Mouse (Mus musculus): ENCODE data around the gene A830005F24Rik. TPM values are rescaled to one million over a fixed set of nuclear protein-coding genes. Genes with fewer than 3 reads are reported as not detected.

A830005F24Rik gene
- total and polyA plus RNA-seq, 3 experiments = 1.8 to 2.8 (median 2.7) TPM

- no peak overlapping the region for H3K27ac ChIP-seq (ENCODE audit: insufficient read depth, low read depth)
- H3K4me2 ChIP-seq (ENCODE audit: insufficient read depth, low read depth, poor library complexity, severe bottlenecking) = no peak overlapping the region
- H3K36me3 ChIP-seq (replicated peaks in 1 of 2; ENCODE audit: control insufficient read depth in 1 of 2, insufficient read depth in 1 of 2, low read length in 1 of 2) = peaks cover 32 to 78% of the 10 kb centered on the region in 2 experiments
- H3K4me3 ChIP-seq (replicated peaks in 1 of 3; ENCODE audit: low read depth in 2 of 3, low read length in 2 of 3, poor library complexity in 1 of 3) = no peak overlapping the region
- dilution Hi-C loops (cut with MboI; ENCODE audit: extremely low pct_ligation_motif_present, extremely low pct_unique_long_range_greater_than_20kb, low sequenced_read_pairs) (no loop called here), in situ Hi-C loops (cut with MboI; ENCODE audit: low pct_ligation_motif_present, low pct_unique_long_range_greater_than_20kb, low sequenced_read_pairs) (no loop called here)
- H3K9me3 ChIP-seq (replicated peaks; ENCODE audit: low read length) = peaks cover 27% of the 10 kb centered on the region
- no peak for DNase-seq (ENCODE audit: extremely low read depth)
- no peaks in the 10 kb centered on the region for H3K27me3 ChIP-seq (replicated peaks)
- H3K79me2 ChIP-seq (replicated peaks; ENCODE audit: control insufficient read depth, extremely low read depth, insufficient read depth, poor library complexity, severe bottlenecking) = no peaks in the 10 kb centered on the region
- H3K4me1 ChIP-seq (ENCODE audit: control insufficient read depth in 1 of 2, insufficient read depth in 2 of 2) = peaks cover 0 to 21% of the 10 kb centered on the region in 2 experiments; a peak in 2 of 4 replicates
- H3K9ac ChIP-seq (ENCODE audit: insufficient read depth, low read depth) = no peak overlapping the region
- TF ChIP-seq E2F4 (IDR thresholded peaks at IDR 0.05; ENCODE audit: insufficient replicate concordance, low read depth, low read length) = no peak
- no peak for TF ChIP-seq JUN (IDR thresholded peaks at IDR 0.05; ENCODE audit: insufficient read depth, low read depth, low read length)
- TF ChIP-seq SIN3A (IDR thresholded peaks at IDR 0.05; ENCODE audit: low read length) = no peak
- no peak for TF ChIP-seq USF2 (conservative IDR thresholded peaks at IDR 0.05; ENCODE audit: low read depth, low read length)
- no peak for TF ChIP-seq SMC3 (IDR thresholded peaks at IDR 0.05; ENCODE audit: low read depth, low read length)
- TF ChIP-seq NRF1 (IDR thresholded peaks at IDR 0.05; ENCODE audit: low read depth, low read length) = no peak
- no peak for TF ChIP-seq USF1 (IDR thresholded peaks at IDR 0.05; ENCODE audit: low read depth, low read length)
- TF ChIP-seq ZNF384 (IDR thresholded peaks at IDR 0.05; ENCODE audit: low read depth, low read length) = no peak
Observed at GRCm38 (mm10) chr13:48493183-48493582, 20.2 kb upstream of the A830005F24Rik start.

- H3K9ac ChIP-seq (ENCODE audit: insufficient read depth, low read depth) = no peak overlapping the region
- H3K9me3 ChIP-seq (replicated peaks; ENCODE audit: low read length) = peaks cover 9% of the 10 kb centered on the region
- TF ChIP-seq RAD21 (IDR thresholded peaks at IDR 0.05; ENCODE audit: low read depth, low read length) = peak; percentile 14
- TF ChIP-seq GABPA (IDR thresholded peaks at IDR 0.05; ENCODE audit: insufficient replicate concordance, low read depth, low read length) = no peak
- TF ChIP-seq CTCF (conservative IDR thresholded peaks at IDR 0.05 in 1 of 2, IDR thresholded peaks at IDR 0.05 in 1 of 2; ENCODE audit: low read depth in 2 of 2, low read length in 2 of 2) = peak; percentile 55 to 57; a peak in 3 of 4 replicates
- in situ Hi-C loops (cut with MboI; ENCODE audit: low pct_ligation_motif_present, low pct_unique_long_range_greater_than_20kb, low sequenced_read_pairs) = no loop called here
- dilution Hi-C loops (cut with MboI; ENCODE audit: extremely low pct_ligation_motif_present, extremely low pct_unique_long_range_greater_than_20kb, low sequenced_read_pairs) = no loop called here
- H3K27me3 ChIP-seq (replicated peaks) = no peaks in the 10 kb centered on the region
- no peaks in the 10 kb centered on the region for H3K79me2 ChIP-seq (replicated peaks; ENCODE audit: control insufficient read depth, extremely low read depth, insufficient read depth, poor library complexity, severe bottlenecking)
- H3K4me1 ChIP-seq (ENCODE audit: control insufficient read depth in 1 of 2, insufficient read depth in 2 of 2) = peaks cover 0 to 10% of the 10 kb centered on the region in 2 experiments; a peak in 2 of 4 replicates
- H3K4me3 ChIP-seq (replicated peaks in 1 of 3; ENCODE audit: low read depth in 2 of 3, low read length in 2 of 3, poor library complexity in 1 of 3) = no peak overlapping the region
- peaks cover 10 to 61% of the 10 kb centered on the region in 2 experiments for H3K36me3 ChIP-seq (replicated peaks in 1 of 2; ENCODE audit: control insufficient read depth in 1 of 2, insufficient read depth in 1 of 2, low read length in 1 of 2)
- no peak overlapping the region for H3K4me2 ChIP-seq (ENCODE audit: insufficient read depth, low read depth, poor library complexity, severe bottlenecking)
- peak; percentile 37 for DNase-seq (ENCODE audit: extremely low read depth)
- H3K27ac ChIP-seq (ENCODE audit: insufficient read depth, low read depth) = no peak overlapping the region
Observed at GRCm38 (mm10) chr13:48497693-48498221, 15.6 kb upstream of the A830005F24Rik start.

- peaks cover 16 to 61% of the 10 kb centered on the region in 2 experiments for H3K36me3 ChIP-seq (replicated peaks in 1 of 2; ENCODE audit: control insufficient read depth in 1 of 2, insufficient read depth in 1 of 2, low read length in 1 of 2)
- dilution Hi-C loops (cut with MboI; ENCODE audit: extremely low pct_ligation_motif_present, extremely low pct_unique_long_range_greater_than_20kb, low sequenced_read_pairs) = no loop called here
Observed at GRCm38 (mm10) chr13:48498676-48499075, 14.7 kb upstream of the A830005F24Rik start.

More at GRCm38 (mm10) chr13:48498676-48499075, 14.7 kb upstream of the A830005F24Rik start:
- H3K4me2 ChIP-seq (ENCODE audit: insufficient read depth, low read depth, poor library complexity, severe bottlenecking) = no peak overlapping the region
- no peak overlapping the region for H3K27ac ChIP-seq (ENCODE audit: insufficient read depth, low read depth)
- TF ChIP-seq USF1 (IDR thresholded peaks at IDR 0.05; ENCODE audit: low read depth, low read length) (no peak), SMC3 (IDR thresholded peaks at IDR 0.05; ENCODE audit: low read depth, low read length) (no peak), POLR2AphosphoS2 (IDR thresholded peaks at IDR 0.05; ENCODE audit: low read depth, low read length) (no peak), RCOR1 (conservative IDR thresholded peaks at IDR 0.05; ENCODE audit: low read depth, low read length) (no peak), ZMIZ1 (IDR thresholded peaks at IDR 0.05; ENCODE audit: low read depth, low read length) (no peak), NELFE (IDR thresholded peaks at IDR 0.05; ENCODE audit: low read depth, low read length) (no peak)
- H3K4me1 ChIP-seq (ENCODE audit: control insufficient read depth in 1 of 2, insufficient read depth in 2 of 2) = peaks cover 0 to 2% of the 10 kb centered on the region in 2 experiments; a peak in 2 of 4 replicates
- H3K9me3 ChIP-seq (replicated peaks; ENCODE audit: low read length) = peaks cover 12% of the 10 kb centered on the region
- no peak for DNase-seq (ENCODE audit: extremely low read depth)
- no peaks in the 10 kb centered on the region for H3K79me2 ChIP-seq (replicated peaks; ENCODE audit: control insufficient read depth, extremely low read depth, insufficient read depth, poor library complexity, severe bottlenecking)
- H3K27me3 ChIP-seq (replicated peaks) = no peaks in the 10 kb centered on the region
- H3K4me3 ChIP-seq (replicated peaks in 1 of 3; ENCODE audit: low read depth in 2 of 3, low read length in 2 of 3, poor library complexity in 1 of 3) = no peak overlapping the region
- no peak overlapping the region for H3K9ac ChIP-seq (ENCODE audit: insufficient read depth, low read depth)
- in situ Hi-C loops (cut with MboI; ENCODE audit: low pct_ligation_motif_present, low pct_unique_long_range_greater_than_20kb, low sequenced_read_pairs) = no loop called here
